Mouse (Mus musculus) c-Kit-positive CD71-positive TER-119-positive erythroid progenitor cells, embryonic 14.5 days (primary cell): ENCODE results near the gene Slc35d3.

Source experiments
- DNase-seq: peaks from one replicate; pipeline ENCODE4 v3.0.0-alpha.2; 2013; ENCODE audit warnings: low spot score

Slc35d3 gene

DNA sequence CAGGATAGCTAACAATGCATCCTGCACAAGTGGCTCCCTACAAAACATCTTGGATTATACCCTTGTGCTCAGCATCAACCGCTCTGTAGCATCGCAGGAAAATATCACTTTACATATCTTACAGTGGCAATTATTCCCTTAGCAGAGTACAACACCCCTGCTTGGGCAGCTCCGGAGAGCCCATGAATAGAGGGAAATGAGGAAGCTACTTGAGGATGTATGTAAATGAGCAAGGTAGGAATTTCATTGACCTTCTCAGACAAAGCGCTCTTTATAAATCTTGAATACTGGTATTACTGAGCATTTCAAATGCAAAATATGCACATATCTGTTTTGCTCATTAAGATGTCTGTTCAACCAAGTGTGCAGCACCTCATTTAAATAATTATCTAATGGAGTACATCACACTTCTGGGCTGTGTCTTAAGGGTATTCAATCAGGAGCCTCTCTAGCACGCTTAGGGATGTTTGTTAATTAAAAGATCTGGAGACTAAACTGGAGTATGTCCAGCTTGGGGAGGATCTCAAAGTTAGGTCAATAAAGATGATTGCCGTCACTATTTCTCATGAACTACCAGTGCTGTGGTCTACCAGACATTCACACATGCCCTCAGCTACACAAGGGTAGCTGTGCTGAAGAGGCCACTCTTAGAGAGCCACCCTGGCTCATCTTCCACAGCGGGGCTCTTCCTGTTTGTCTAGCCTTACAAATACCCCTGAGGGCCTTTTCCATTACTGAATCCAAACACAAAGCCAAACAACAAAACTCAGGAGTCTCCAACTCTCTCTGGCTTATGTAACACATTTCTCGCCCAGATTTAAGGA lies 15.2 kb downstream of the Slc35d3 start:
- DNase-seq = no peak

DNA sequence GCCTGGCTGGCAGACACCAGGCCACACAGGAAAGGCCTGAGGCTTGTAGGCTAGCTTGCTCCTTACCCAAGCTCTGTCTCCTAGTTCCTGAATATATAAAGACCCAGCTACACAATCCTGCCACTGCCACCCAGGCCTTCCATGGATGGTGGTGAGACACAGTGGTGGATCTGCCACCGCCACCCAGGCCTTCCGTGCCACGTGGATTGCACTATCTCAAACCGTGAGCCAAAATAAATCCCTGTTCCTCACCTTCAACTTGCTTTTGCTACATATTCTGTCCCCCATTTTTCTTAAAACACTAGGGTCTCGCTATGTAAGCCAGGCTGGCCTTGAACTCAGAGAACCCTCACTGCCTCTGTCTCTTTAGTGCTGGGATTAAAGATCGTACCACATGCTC lies 17.0 kb downstream of the Slc35d3 start:
- no peak for DNase-seq

DNA sequence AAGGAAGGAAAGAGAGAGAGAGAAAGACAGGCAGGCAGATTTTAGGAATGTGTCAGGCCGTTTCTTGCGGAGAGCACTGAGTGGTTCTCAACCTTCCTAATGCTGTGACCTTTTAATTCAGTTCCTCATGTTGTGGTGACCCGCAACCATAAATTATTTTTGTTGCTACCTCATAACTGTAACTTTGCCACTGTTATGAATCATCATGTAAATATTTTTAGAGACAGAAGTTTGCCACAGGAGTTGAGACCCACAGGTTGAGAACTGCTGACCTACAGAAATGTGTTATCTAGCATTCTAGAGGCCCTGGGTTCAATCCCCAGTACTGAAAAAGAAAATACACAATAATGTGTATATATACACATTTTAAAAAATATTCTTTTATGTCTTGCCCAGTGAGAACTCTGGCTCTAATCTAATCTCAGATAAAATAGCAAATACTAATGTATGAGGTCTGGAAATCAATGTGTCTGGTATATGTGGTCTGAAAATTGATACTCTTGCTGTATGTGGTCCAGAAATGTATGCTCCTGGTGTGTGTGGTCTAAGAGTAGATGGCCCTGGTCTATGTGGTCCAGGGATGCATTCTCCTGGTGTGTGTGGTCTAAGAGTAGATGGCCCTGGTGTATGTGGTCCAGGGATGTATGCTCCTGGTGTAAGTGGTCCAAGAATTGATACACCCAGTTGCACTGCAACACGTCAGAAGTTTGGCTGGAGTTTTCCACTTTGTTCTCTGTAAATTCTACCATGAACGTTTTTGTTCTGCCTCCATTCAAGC lies 20.0 kb downstream of the Slc35d3 start:
- no peak for DNase-seq

DNA sequence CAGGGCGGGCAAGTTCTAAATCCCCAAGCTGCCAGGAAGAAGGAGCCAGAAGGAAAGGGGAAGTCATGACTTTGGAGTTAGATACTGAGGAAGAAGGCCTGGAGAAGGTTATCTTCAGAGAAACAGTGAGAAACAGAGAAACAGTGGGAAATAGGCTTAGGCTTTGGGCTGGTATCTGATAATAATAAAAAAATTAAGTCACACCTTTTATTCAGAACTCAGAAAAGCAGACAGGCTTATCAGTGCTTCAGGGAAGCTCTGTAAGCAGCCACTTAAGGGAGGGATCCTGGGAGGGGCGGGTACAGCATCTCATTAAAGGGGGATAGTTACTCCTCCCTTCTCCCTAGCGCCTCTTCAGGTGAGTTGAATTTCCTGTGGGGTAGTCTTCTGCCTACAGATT lies 30.3 kb downstream of the Slc35d3 start:
- no peak for DNase-seq

DNA sequence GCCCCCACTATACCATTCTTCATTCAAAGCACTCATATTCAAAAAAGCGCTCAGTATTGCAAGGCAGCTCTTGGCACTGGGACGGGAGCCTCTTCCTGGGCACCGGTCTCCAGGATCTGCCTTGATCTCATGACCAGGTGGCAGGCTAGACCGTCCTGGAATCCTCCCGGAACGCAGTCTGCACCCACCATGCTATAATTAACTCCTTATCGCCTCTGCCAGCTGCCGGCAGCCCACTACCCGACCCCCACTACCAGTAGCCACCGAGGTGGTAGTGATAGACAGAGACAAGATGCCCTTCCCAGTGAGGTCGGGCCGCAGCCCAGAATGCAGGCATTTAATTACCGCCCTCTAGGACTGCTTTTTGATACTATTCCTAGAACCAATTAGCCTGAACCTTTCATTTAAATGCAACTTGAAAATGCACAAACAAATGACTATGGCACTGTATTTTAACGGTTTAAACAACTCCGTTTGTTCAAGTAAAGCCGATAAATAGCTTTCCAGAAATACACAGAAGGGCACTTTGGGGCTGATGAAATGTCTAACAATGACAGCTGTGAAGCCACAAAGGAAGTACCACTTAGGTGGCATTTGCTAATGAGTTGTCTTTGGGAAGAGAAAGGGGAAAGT lies 32.4 kb downstream of the Slc35d3 start:
- no peak for DNase-seq

DNA sequence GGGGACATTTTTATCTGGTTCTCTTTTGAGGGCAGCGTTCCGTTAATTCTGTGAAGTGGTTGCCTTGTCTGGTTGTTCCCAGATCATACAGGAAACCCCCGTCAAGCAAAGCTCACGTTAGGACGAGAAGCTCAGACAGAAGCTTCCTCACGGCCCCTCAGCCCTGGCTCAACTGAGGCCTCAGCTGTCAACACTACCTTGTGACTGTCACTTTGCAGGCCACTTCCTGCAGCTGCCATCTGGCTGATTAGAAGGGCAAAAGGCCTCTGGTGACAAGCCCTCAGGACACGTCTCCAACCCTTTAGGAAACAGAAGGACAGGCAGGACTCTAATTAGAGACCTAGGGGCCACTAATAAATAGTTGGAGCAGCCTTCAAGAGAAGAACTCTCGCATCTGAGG lies 35.9 kb downstream of the Slc35d3 start:
- DNase-seq = no peak

DNA sequence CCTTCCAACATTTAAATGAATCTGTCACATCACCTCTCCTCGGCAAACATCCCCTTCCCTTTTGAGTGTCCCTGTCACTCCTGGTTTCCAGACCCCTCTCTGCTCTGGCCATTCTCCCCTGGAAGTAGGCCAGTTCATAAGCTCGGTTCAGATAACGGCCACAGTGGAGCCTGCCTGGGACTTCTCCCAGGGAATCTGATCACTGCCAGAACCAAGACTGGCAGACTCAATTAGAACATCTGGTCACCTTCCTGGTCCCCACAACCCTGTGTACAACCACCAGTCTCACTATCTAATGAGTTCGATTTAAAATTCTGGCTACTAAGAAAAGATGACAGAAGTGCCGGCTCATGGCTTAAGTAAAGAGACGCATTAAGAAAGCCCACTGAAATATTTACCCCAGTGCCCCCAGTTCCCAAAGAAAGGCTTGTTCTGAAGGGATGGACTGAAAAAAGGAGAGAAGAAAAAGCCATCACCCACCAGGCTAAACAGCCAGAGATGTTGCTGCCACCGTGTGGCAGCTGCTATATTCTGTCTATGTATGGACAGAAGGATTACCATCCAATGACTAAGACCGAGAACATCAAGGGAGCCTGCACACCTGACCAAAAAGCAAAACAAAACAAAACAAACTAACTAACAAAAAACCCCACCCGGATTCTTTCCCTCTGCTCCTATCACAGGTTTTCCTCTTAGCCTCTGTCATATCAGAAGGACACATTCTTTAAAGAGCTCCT lies 39.7 kb downstream of the Slc35d3 start:
- no peak for DNase-seq

DNA sequence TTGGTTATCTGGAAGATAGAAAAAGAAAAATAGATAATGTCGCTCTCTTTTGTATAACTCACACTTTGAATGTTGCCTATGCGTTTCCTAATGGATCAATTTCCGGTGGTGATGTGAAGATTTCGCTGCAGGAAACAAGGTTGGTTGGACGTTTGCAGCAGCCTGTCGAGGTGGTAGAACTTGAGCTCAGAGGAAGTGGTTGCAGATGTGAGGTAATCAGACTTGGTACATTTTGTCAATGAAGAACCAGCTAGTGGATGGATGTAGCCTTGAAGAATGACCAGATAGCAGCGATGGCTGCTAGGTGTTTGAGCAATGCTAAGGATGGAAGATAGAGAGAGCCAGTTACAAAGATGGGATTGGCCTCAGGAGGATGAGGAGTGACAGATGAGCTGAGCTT lies 46.5 kb downstream of the Slc35d3 start:
- DNase-seq = no peak

DNA sequence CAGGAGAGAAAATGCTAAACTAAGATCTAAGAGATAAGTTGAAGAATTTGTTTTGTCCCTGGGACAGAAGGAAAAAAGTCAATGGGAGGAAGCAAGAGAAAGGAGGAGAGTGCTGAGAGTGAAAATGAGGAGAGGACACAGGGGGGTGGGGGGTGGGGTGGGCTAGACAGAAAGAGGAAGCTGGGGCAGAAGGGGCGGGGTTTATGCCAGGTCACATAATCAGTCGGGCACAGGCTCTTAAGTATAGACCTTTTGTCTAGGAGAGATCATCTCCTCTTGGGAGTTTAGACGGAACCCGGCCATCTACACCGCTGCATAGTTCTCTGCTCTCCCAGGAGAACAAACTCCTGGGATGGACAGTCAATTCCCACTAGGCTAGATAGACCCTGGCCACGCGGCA lies 48.3 kb downstream of the Slc35d3 start:
- no peak for DNase-seq
